In the genomic region with DNA sequence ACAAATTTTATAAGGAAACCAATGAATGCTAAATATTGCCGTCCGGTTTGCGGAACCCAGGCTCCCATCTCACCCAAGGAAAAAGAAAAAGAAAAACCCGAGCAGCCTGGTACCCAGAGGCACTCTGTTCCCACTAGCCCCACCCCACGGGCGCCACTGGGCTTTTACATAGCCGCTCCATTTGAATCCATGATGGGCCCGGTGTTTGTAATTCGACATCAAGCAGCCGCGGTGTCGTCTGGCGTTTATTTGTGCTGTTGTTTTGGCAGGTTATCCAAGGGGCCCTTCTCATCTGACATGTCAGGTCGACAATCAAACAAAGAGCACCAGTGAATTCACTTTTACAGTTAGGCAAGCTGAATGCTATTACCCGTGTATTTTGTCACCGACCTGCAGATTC, we compare ENCODE assay signal across 10 mouse cellular contexts.
DNase-seq lines count a peak whose midpoint lies in the region; ATAC-seq and TF ChIP-seq lines count a peak whose summit lies in the region.
"Had no signal": no experiment of that assay in that cellular context is flagged by ENCODE, and none has a peak within 500 bp of the region (broad histone marks: within the 10 kb centered on the region; RNA-seq: fewer than 3 reads in every experiment).

No protein-coding gene starts in this region.

- no peak for DNase-seq in heart, postnatal 0 days (ENCODE audit: low spot score)
- no peak for DNase-seq in heart, postnatal 14 days
- peak; percentile 74 for DNase-seq in brain, embryonic 14.5 days (ENCODE audit: low read depth)
- peak; percentile 88 for DNase-seq in midbrain, embryonic 11.5 days (ENCODE audit: low spot score, missing footprints)
- no peak for DNase-seq in cerebellum, adult 18-20 months
- no peak for DNase-seq in liver, postnatal 0 days
- no peak for DNase-seq in T-cell, adult 2 months (ENCODE audit: low spot score)

- no peak for TF ChIP-seq EP300 in heart, postnatal 0 days (IDR thresholded peaks at IDR 0.05; ENCODE audit: low read depth)
- TF ChIP-seq EP300 in liver, postnatal 0 days (IDR thresholded peaks at IDR 0.05; ENCODE audit: low read depth), result no peak

- no peak for ATAC-seq in heart, postnatal 0 days (ENCODE audit: insufficient read depth, low read depth)
- no peak for ATAC-seq in forebrain, embryonic 15.5 days (replicated peaks)
- ATAC-seq in midbrain, embryonic 11.5 days (ENCODE audit: low FRiP score), result no peak
- no peak for ATAC-seq in liver, postnatal 0 days

- no peaks in the 10 kb centered on the region for H3K36me3 ChIP-seq in heart, postnatal 0 days (replicated peaks; ENCODE audit: control insufficient read depth, insufficient read depth, low read length)
- H3K36me3 ChIP-seq in forebrain, embryonic 15.5 days, result no peaks in the 10 kb centered on the region
- no peaks in the 10 kb centered on the region for H3K36me3 ChIP-seq in midbrain, embryonic 11.5 days (ENCODE audit: control insufficient read depth, insufficient read depth, low read length)
- no peaks in the 10 kb centered on the region for H3K36me3 ChIP-seq in liver, postnatal 0 days (replicated peaks; ENCODE audit: insufficient read depth, low read length)
- H3K36me3 ChIP-seq: G1E had no signal

- peaks cover 12% of the 10 kb centered on the region for H3K27me3 ChIP-seq in heart, postnatal 0 days (ENCODE audit: control insufficient read depth, insufficient read depth, low read length)
- peaks cover 24% of the 10 kb centered on the region for H3K27me3 ChIP-seq in forebrain, embryonic 15.5 days
- no peaks in the 10 kb centered on the region for H3K27me3 ChIP-seq in midbrain, embryonic 11.5 days (ENCODE audit: control insufficient read depth, insufficient read depth, low read length)
- no peaks in the 10 kb centered on the region for H3K27me3 ChIP-seq in liver, postnatal 0 days (ENCODE audit: insufficient read depth, low read length)

- no peaks in the 10 kb centered on the region for H3K4me1 ChIP-seq in heart, postnatal 0 days (ENCODE audit: control insufficient read depth, insufficient read depth)
- H3K4me1 ChIP-seq in forebrain, embryonic 15.5 days, result peaks cover 17% of the 10 kb centered on the region
- no peaks in the 10 kb centered on the region; the same call in 1 of the 2 replicates for H3K4me1 ChIP-seq in midbrain, embryonic 11.5 days (ENCODE audit: control insufficient read depth, insufficient read depth, low read length)
- H3K4me1 ChIP-seq in liver, postnatal 0 days (ENCODE audit: insufficient read depth), result no peaks in the 10 kb centered on the region

- TF ChIP-seq POLR2A in brain, embryonic 14.5 days (IDR thresholded peaks at IDR 0.05; ENCODE audit: borderline replicate concordance, extremely low read depth, insufficient read depth, insufficient read length, poor library complexity, severe bottlenecking), result no peak

- H3K4me3 ChIP-seq in heart, postnatal 0 days (ENCODE audit: low read depth, low read length), result no peak overlapping the region
- peak overlapping the region; percentile 20 for H3K4me3 ChIP-seq in forebrain, embryonic 15.5 days
- H3K4me3 ChIP-seq in midbrain, embryonic 11.5 days (ENCODE audit: low read depth, low read length), result no peak overlapping the region
- no peak overlapping the region for H3K4me3 ChIP-seq in liver, postnatal 0 days (ENCODE audit: low read depth, low read length)

- WGBS in heart, postnatal 0 days, result 31% methylated on average over 16 of the region's 16 CpGs
- WGBS in forebrain, embryonic 15.5 days, result 6% methylated on average over 16 of the region's 16 CpGs
- 31% methylated on average over 16 of the region's 16 CpGs for WGBS in midbrain, embryonic 11.5 days
- WGBS in liver, postnatal 0 days (ENCODE audit: insufficient replicate concordance), result 21% methylated on average over 16 of the region's 16 CpGs

- H3K4me2 ChIP-seq in heart, postnatal 0 days (ENCODE audit: low read depth, low read length), result peak overlapping the region; percentile 35
- peak overlapping the region; percentile 42 for H3K4me2 ChIP-seq in forebrain, embryonic 15.5 days (replicated peaks)
- peak overlapping the region; percentile 17 for H3K4me2 ChIP-seq in midbrain, embryonic 11.5 days
- no peak overlapping the region for H3K4me2 ChIP-seq in liver, postnatal 0 days (ENCODE audit: low read depth, low read length)

- intact Hi-C loops in heart, postnatal 14 days (cut with DNase I), result no loop called here

- H3K9me3 ChIP-seq in heart, postnatal 0 days (replicated peaks; ENCODE audit: control insufficient read depth, low read length), result no peaks in the 10 kb centered on the region
- no peaks in the 10 kb centered on the region for H3K9me3 ChIP-seq in forebrain, embryonic 15.5 days
- no peaks in the 10 kb centered on the region for H3K9me3 ChIP-seq in midbrain, embryonic 11.5 days (ENCODE audit: control insufficient read depth, low read length)
- H3K9me3 ChIP-seq in liver, postnatal 0 days (ENCODE audit: low read length), result no peaks in the 10 kb centered on the region

- no peak for TF ChIP-seq CTCF in heart, postnatal 0 days (IDR thresholded peaks at IDR 0.05; ENCODE audit: low read depth)
- no peak for TF ChIP-seq CTCF in brain, embryonic 14.5 days (IDR thresholded peaks at IDR 0.05; ENCODE audit: borderline replicate concordance, extremely low read depth, insufficient read depth, insufficient read length)
- TF ChIP-seq CTCF in liver, postnatal 0 days (IDR thresholded peaks at IDR 0.05; ENCODE audit: low read depth), result no peak

- no peak overlapping the region for H3K27ac ChIP-seq in heart, postnatal 0 days (ENCODE audit: low read depth)
- no peak overlapping the region for H3K27ac ChIP-seq in forebrain, embryonic 15.5 days (replicated peaks)
- H3K27ac ChIP-seq in midbrain, embryonic 11.5 days (ENCODE audit: low read depth, low read length), result no peak overlapping the region
- H3K27ac ChIP-seq in liver, postnatal 0 days (ENCODE audit: low read depth), result no peak overlapping the region
- H3K27ac ChIP-seq: macrophage had no signal

- no peak overlapping the region for H3K9ac ChIP-seq in heart, postnatal 0 days (replicated peaks; ENCODE audit: low read depth, low read length)
- H3K9ac ChIP-seq in forebrain, embryonic 15.5 days (replicated peaks), result peak overlapping the region; percentile 31; the same call in 1 of the 2 replicates
- no peak overlapping the region for H3K9ac ChIP-seq in midbrain, embryonic 11.5 days (ENCODE audit: low read length)
- H3K9ac ChIP-seq in liver, postnatal 0 days (replicated peaks), result no peak overlapping the region

Comparison
In these comparisons a context has a peak if more than half of its experiments do, and no peak if none do; other contexts are left out.
1. DNase-seq: peak in brain, embryonic 14.5 days (single experiment) and midbrain, embryonic 11.5 days (single experiment); none in heart, postnatal 0 days (single experiment), heart, postnatal 14 days (0 of 2), cerebellum, adult 18-20 months (0 of 2), liver, postnatal 0 days (single experiment) and T-cell, adult 2 months (single experiment).